Mouse (Mus musculus) neural tube, embryonic 15.5 days (tissue): Measurements from ENCODE around the gene Sft2d2. TPM values are rescaled to one million over a fixed set of nuclear protein-coding genes. Genes with fewer than 3 reads are reported as not detected.

ENCODE experiments used
- ATAC-seq: fragments of 200-750 bp; cut with Nextera tagmentation; 2 replicates; pipeline ENCODE4 v1.8.0; 2017; ENCODE audit warnings: mild to moderate bottlenecking, moderate TSS enrichment, moderate library complexity; ENCODE audit not compliant: low FRiP score
- H3K27ac ChIP-seq: fragments of 300-500 bp; sonication (generic); replicated peaks from 2 replicates; pipeline ENCODE4 v1.5.1; 2015; ENCODE audit warnings: mild to moderate bottlenecking, inconsistent platforms
- H3K27me3 ChIP-seq: fragments of 300-500 bp; sonication (generic); replicated peaks from 2 replicates; pipeline ENCODE4 v1.6.1; 2015; ENCODE audit warnings: inconsistent platforms
- H3K36me3 ChIP-seq: fragments of 300-500 bp; sonication (generic); 2 replicates; pipeline ENCODE4 v1.6.1; 2015; ENCODE audit warnings: inconsistent platforms
- H3K4me1 ChIP-seq: fragments of 300-500 bp; sonication (generic); 2 replicates; pipeline ENCODE4 v1.6.1; 2015; ENCODE audit warnings: inconsistent platforms
- H3K4me2 ChIP-seq: fragments of 300-500 bp; sonication (generic); 2 replicates; pipeline ENCODE4 v1.6.1; 2015; ENCODE audit warnings: inconsistent platforms, mild to moderate bottlenecking, moderate library complexity
- H3K4me3 ChIP-seq: fragments of 300-500 bp; sonication (generic); replicated peaks from 2 replicates; pipeline ENCODE4 v1.5.1; 2015; ENCODE audit warnings: mild to moderate bottlenecking, inconsistent platforms
- H3K9ac ChIP-seq: fragments of 300-500 bp; sonication (generic); replicated peaks from 2 replicates; pipeline ENCODE4 v1.6.1; 2015; ENCODE audit warnings: mild to moderate bottlenecking, inconsistent platforms
- H3K9me3 ChIP-seq: fragments of 300-500 bp; sonication (generic); replicated peaks from 2 replicates; pipeline ENCODE4 v1.6.1; 2016; ENCODE audit warnings: inconsistent platforms
- WGBS: fragments of 180-500 bp; shearing (Covaris S2); methylation state at CpG from one replicate; pipeline ENCODE4 v1.1.7; 2015; ENCODE audit warnings: mixed read lengths; 5-methylcytosine and 5-hydroxymethylcytosine counted together
- polyA plus RNA-seq: library from polyadenylated mRNA; unstranded; fragments of >200 nt; fragmentation: Nextera tagmentation; extraction: Ambion mirVana; gene quantifications from 2 replicates; pipeline ENCODE4 v1.2.1, GENCODE M21; 2015

Sft2d2 gene
- polyA plus RNA-seq, 1 experiment from 2014 or later: 4.4 TPM

- WGBS: 82% methylated on average over 6 of the region's 6 CpGs
- no peak overlapping the region for H3K9ac ChIP-seq
- no peaks in the 10 kb centered on the region for H3K9me3 ChIP-seq
These were observed 4.2 kb downstream of the Sft2d2 start for GRCm38 (mm10) chr1:165190068-165190467.

GRCm38 (mm10) chr1:165188806-165189580 lies 5.2 kb downstream of the Sft2d2 start:
- H3K27me3 ChIP-seq: 0 out of 2 replicates have a peak, but pooled peaks cover 3% of the 10 kb centered on the region
- ATAC-seq: no peak
- H3K4me2 ChIP-seq: no peak overlapping the region
- H3K4me3 ChIP-seq: no peak overlapping the region
- no peaks in the 10 kb centered on the region for H3K36me3 ChIP-seq
- H3K27ac ChIP-seq: no peak overlapping the region
- H3K4me1 ChIP-seq: peaks cover 12% of the 10 kb centered on the region; the same call in 1 of the 2 replicates
- no peaks in the 10 kb centered on the region for H3K9me3 ChIP-seq
- 82% methylated on average over 10 of the region's 10 CpGs for WGBS
- no peak overlapping the region for H3K9ac ChIP-seq

More at GRCm38 (mm10) chr1:165190068-165190467, 4.2 kb downstream of the Sft2d2 start:
- no peak overlapping the region for H3K27ac ChIP-seq
- H3K27me3 ChIP-seq: 0 out of 2 replicates have a peak, but pooled peaks cover 5% of the 10 kb centered on the region
- peaks cover 19% of the 10 kb centered on the region for H3K4me1 ChIP-seq
- H3K4me3 ChIP-seq: no peak overlapping the region
- no peak overlapping the region for H3K4me2 ChIP-seq
- H3K36me3 ChIP-seq: no peaks in the 10 kb centered on the region
- no peak for ATAC-seq

DNA sequence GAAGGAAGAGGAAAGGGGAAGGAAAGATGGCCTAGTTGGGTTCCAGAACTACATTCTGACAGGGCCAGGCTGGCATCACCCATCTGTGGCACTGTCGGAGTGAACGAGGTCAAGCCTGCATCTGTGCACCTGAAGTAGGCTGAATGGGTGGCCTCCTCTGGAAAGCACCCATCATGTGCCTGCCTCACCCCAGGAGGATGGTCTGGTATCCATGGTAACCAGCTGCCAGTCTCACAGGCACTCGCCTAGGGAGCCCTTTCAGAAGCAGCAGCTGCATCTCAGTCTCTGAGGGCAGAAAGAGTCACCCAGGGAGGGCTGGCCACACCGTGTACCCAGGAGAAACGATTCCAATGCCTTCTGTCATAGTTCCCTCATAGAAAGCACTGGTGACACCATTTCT lies 6.9 kb downstream of the Sft2d2 start:
- no peak overlapping the region for H3K9ac ChIP-seq
- H3K27me3 ChIP-seq: no peaks in the 10 kb centered on the region
- H3K4me1 ChIP-seq: peaks cover 5% of the 10 kb centered on the region; the same call in 1 of the 2 replicates
- H3K4me3 ChIP-seq: no peak overlapping the region
- no peaks in the 10 kb centered on the region for H3K9me3 ChIP-seq
- H3K4me2 ChIP-seq: no peak overlapping the region
- H3K27ac ChIP-seq: no peak overlapping the region
- no peaks in the 10 kb centered on the region for H3K36me3 ChIP-seq
- no peak for ATAC-seq
- WGBS: 42% methylated on average over 5 of the region's 5 CpGs

DNA sequence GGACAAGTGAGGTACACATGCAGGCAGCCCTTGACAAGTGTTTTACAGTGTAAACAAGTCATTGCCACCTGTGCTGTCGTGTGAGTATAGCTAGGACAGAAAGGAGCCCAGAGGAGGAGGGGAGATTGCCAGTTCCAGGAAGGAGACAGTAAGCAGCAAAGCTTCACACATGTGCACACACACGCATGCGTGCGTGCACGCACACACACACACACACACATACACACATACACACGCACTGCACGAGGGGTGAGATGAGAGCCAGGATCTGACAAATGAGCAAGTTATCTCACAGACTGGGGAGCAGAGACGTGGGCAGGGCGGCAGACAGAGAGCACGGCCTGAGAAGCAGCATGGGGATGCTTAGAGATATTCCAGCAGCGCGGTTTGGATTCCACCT lies 7.7 kb downstream of the Sft2d2 start:
- Histone ChIP-seq H3K4me3 (no peak overlapping the region), H3K4me1 (peaks cover 5% of the 10 kb centered on the region; the same call in 1 of the 2 replicates), H3K27me3 (no peaks in the 10 kb centered on the region), H3K4me2 (no peak overlapping the region), H3K36me3 (no peaks in the 10 kb centered on the region), H3K9ac (no peak overlapping the region), H3K27ac (no peak overlapping the region), H3K9me3 (no peaks in the 10 kb centered on the region)
- ATAC-seq: no peak
- WGBS: 86% methylated on average over 12 of the region's 12 CpGs

DNA sequence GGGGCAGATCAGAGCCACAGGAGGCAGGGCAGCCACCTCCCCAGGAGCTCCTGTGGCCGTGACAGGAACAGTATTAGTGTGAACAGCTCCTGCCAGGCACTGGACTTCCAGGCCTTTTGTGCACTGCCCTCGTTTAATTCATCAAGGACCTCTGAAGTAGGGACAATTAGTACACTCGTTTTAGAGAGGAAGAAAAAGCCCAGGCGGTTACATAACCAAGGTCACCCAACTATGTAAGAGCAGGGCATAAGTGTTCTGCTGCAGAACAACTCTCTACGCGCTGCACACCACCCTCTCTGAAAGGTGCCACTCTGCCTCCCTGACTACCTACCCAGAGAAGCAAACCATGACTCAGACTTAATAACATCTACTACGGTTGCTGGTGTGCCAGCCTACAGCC lies 9.1 kb downstream of the Sft2d2 start:
- H3K4me3 ChIP-seq: no peak overlapping the region
- no peak overlapping the region for H3K9ac ChIP-seq
- no peak for ATAC-seq
- H3K4me2 ChIP-seq: no peak overlapping the region
- 63% methylated on average over 7 of the region's 7 CpGs for WGBS
- peaks cover 5% of the 10 kb centered on the region; the same call in 1 of the 2 replicates for H3K4me1 ChIP-seq
- H3K9me3 ChIP-seq: no peaks in the 10 kb centered on the region
- no peak overlapping the region for H3K27ac ChIP-seq
- H3K36me3 ChIP-seq: no peaks in the 10 kb centered on the region
- H3K27me3 ChIP-seq: no peaks in the 10 kb centered on the region

DNA sequence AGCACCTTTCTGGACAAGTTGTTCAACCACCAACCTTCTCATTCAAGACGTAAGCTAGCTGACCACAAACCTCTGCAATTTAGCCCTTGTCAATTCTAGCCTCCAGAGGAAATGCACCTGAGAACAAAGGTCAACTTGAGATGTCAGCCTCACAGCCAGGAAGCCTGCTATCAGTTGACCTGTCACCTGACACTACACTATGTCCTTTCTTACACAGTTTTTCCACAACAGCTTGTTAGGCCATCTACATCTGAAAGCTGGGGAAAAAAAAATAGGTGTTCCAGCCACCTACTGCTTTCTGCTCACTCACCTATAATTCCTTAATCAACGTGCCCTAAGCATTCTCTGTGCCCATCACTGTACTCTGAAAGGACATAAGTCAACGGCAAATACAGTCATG lies 10.1 kb downstream of the Sft2d2 start:
- WGBS: 91% methylated on average over 3 of the region's 3 CpGs
- no peak overlapping the region for H3K27ac ChIP-seq
- H3K9ac ChIP-seq: no peak overlapping the region
- H3K27me3 ChIP-seq: no peaks in the 10 kb centered on the region
- no peak overlapping the region for H3K4me3 ChIP-seq
- H3K9me3 ChIP-seq: no peaks in the 10 kb centered on the region
- H3K4me2 ChIP-seq: no peak overlapping the region
- H3K4me1 ChIP-seq: peaks cover 5% of the 10 kb centered on the region; the same call in 1 of the 2 replicates
- ATAC-seq: no peak
- H3K36me3 ChIP-seq: no peaks in the 10 kb centered on the region

DNA sequence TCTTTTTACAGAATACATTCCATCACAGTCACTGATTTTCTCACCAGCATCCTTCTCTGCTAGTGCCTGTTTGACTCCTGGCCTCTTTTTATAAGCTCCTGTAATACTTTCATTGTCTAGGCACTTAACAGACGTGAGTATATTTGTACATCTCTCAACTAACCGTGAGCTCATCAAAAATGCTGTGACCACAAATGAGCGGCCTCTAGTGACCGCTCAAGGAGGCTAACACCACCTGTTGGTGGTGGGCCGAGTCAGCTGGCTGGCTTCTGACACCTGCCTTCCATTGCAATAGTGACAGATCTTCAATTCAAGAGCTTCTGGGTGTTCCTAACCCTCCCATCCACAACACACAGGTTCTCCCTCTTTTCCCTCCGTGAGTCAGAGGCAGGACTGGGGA lies 10.8 kb downstream of the Sft2d2 start:
- Histone ChIP-seq H3K27ac (no peak overlapping the region), H3K27me3 (no peaks in the 10 kb centered on the region), H3K4me2 (no peak overlapping the region), H3K36me3 (no peaks in the 10 kb centered on the region), H3K4me1 (peaks cover 5% of the 10 kb centered on the region; the same call in 1 of the 2 replicates), H3K9me3 (no peaks in the 10 kb centered on the region), H3K9ac (no peak overlapping the region), H3K4me3 (no peak overlapping the region)
- 85% methylated on average over 6 of the region's 6 CpGs for WGBS
- ATAC-seq: no peak

DNA sequence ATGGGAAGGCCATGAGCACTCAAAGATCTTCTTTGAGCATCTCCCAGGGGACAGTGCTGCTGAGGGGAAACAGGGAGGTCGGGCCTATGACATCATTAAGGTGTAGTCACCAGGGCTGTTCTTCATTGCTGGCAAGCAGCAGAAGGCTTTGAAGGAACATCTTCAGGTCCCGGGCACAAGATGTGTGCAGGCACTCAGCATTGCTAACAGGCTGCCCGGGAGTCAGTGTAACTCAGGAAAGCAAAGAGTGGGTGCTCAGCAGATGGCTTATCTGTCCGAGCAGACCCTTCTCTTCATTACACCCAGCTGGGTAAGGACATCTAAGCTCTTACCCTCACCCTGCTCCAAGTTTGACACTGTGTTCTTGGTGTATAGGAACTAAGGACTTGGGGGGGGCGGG lies 14.9 kb downstream of the Sft2d2 start:
- H3K4me2 ChIP-seq: no peak overlapping the region
- H3K4me3 ChIP-seq: no peak overlapping the region
- no peak for ATAC-seq
- H3K4me1 ChIP-seq: no peaks in the 10 kb centered on the region
- no peak overlapping the region for H3K9ac ChIP-seq
- no peaks in the 10 kb centered on the region for H3K27me3 ChIP-seq
- H3K36me3 ChIP-seq: no peaks in the 10 kb centered on the region
- no peaks in the 10 kb centered on the region for H3K9me3 ChIP-seq
- no peak overlapping the region for H3K27ac ChIP-seq
- 90% methylated on average over 5 of the region's 5 CpGs for WGBS

DNA sequence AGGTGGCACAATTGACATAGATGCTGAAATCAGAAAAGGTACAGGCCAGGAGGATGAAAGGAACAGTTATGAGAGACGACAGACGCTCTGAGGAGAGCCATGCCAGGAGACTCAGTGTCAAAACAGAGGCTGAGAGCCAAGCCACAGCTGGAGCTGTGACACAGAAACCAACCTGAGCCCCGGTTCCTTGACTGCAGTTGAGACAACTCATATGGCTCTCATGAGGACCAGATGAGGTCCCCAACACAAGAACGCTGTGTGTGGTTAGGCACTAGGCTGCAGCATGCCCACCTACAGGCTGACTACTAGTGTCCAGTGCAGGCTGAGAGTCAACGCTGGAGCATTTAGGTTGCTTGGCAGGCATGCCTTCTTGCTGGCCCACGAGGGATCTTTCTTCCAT lies 16.2 kb downstream of the Sft2d2 start:
- Histone ChIP-seq H3K27ac (no peak overlapping the region), H3K4me2 (no peak overlapping the region), H3K4me3 (no peak overlapping the region), H3K36me3 (no peaks in the 10 kb centered on the region), H3K4me1 (no peaks in the 10 kb centered on the region), H3K9me3 (no peaks in the 10 kb centered on the region), H3K9ac (no peak overlapping the region), H3K27me3 (no peaks in the 10 kb centered on the region)
- ATAC-seq: no peak
- 75% methylated on average over 6 of the region's 6 CpGs for WGBS

- Histone ChIP-seq H3K36me3 (no peaks in the 10 kb centered on the region), H3K4me1 (no peaks in the 10 kb centered on the region), H3K9me3 (no peaks in the 10 kb centered on the region), H3K27ac (no peak overlapping the region), H3K4me2 (no peak overlapping the region), H3K27me3 (no peaks in the 10 kb centered on the region), H3K4me3 (no peak overlapping the region), H3K9ac (no peak overlapping the region)
- 68% methylated on average over 8 of the region's 9 CpGs for WGBS
- ATAC-seq: no peak
These were observed 20.1 kb downstream of the Sft2d2 start for GRCm38 (mm10) chr1:165174059-165174616.

GRCm38 (mm10) chr1:165171277-165171676 lies 23.0 kb downstream of the Sft2d2 start:
- H3K4me3 ChIP-seq: no peak overlapping the region
- ATAC-seq: no peak
- 90% methylated on average over 7 of the region's 8 CpGs for WGBS
- H3K9me3 ChIP-seq: no peaks in the 10 kb centered on the region
- no peak overlapping the region for H3K27ac ChIP-seq
- H3K4me2 ChIP-seq: no peak overlapping the region
- no peak overlapping the region for H3K9ac ChIP-seq
- no peaks in the 10 kb centered on the region for H3K36me3 ChIP-seq
- no peaks in the 10 kb centered on the region for H3K4me1 ChIP-seq
- H3K27me3 ChIP-seq: no peaks in the 10 kb centered on the region

DNA sequence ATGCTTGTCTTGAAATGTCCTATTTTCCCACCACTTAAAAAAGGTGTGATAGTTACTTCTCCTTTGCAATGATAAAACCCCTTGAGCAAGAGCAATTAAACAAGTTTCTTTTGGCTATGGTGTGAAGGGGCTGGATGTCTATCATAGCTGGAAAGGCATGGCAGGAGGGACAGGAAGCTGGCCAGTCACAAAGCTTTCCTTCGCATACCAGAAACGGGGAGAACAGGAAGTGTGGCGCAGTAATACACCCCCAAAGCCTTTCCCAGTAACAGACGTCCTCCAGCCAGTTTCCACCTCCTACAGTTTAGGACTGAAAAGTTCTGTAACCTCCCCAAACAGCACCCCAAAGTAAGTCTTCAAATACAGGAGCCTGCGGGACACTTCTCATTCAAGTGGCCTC lies 24.1 kb downstream of the Sft2d2 start:
- Histone ChIP-seq H3K9me3 (no peaks in the 10 kb centered on the region), H3K4me1 (no peaks in the 10 kb centered on the region), H3K4me2 (no peak overlapping the region), H3K4me3 (no peak overlapping the region), H3K27me3 (no peaks in the 10 kb centered on the region), H3K9ac (no peak overlapping the region), H3K27ac (no peak overlapping the region), H3K36me3 (no peaks in the 10 kb centered on the region)
- no peak for ATAC-seq
- 65% methylated on average over 5 of the region's 5 CpGs for WGBS
